Mouse (Mus musculus): Measurements from ENCODE around the gene Tbccd1. TPM values are rescaled to one million over a fixed set of nuclear protein-coding genes. Genes with fewer than 3 reads are reported as not detected.

Tbccd1 gene
- polyA plus RNA-seq, 1 experiment from 2014 or later: 20.7 TPM

DNA sequence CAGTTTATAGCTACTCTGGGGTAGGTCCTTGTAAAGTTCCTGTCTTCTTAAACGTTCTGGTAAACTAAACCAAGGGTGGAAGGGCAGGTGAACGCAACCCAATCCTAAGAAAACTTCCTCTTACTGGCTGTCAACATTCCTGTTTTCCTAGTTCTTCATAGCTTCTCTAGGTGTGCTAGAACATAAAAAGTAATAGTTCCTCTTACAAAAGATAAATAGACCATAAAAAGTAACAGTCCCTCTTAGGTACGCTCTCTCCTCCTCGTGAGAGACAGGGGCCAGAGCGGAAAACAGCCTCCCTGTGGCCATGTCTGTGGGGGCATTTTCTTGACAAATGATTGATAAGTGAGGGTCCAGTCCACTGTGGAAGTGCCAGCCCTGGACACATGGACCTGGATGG is 12.6 kb downstream of the Tbccd1 start:
- Histone ChIP-seq H3K27me3 (ENCODE audit: control insufficient read depth, insufficient read depth, low read length) (no peaks in the 10 kb centered on the region), H3K4me3 (ENCODE audit: low read depth, low read length) (peak overlapping the region; percentile 48), H3K4me2 (ENCODE audit: low read depth, low read length) (peak overlapping the region; percentile 81), H3K36me3 (ENCODE audit: control insufficient read depth, insufficient read depth, low read length) (0 out of 2 replicates have a peak, but pooled peaks cover 3% of the 10 kb centered on the region), H3K4me1 (ENCODE audit: control insufficient read depth, insufficient read depth, low read length) (no peaks in the 10 kb centered on the region), H3K9me3 (ENCODE audit: control insufficient read depth, low read length) (no peaks in the 10 kb centered on the region), H3K27ac (ENCODE audit: low read depth, low read length) (0 out of 2 replicates have a peak overlapping the region, but pooled peaks have one; percentile 8), H3K9ac (replicated peaks; ENCODE audit: low read depth, low read length) (0 out of 2 replicates have a peak overlapping the region, but pooled peaks have one; percentile 69)
- ATAC-seq (ENCODE audit: low read depth): 0 out of 2 replicates have a peak, but pooled peaks have one; percentile 7
- WGBS: 31% methylated on average over 5 of the region's 5 CpGs

DNA sequence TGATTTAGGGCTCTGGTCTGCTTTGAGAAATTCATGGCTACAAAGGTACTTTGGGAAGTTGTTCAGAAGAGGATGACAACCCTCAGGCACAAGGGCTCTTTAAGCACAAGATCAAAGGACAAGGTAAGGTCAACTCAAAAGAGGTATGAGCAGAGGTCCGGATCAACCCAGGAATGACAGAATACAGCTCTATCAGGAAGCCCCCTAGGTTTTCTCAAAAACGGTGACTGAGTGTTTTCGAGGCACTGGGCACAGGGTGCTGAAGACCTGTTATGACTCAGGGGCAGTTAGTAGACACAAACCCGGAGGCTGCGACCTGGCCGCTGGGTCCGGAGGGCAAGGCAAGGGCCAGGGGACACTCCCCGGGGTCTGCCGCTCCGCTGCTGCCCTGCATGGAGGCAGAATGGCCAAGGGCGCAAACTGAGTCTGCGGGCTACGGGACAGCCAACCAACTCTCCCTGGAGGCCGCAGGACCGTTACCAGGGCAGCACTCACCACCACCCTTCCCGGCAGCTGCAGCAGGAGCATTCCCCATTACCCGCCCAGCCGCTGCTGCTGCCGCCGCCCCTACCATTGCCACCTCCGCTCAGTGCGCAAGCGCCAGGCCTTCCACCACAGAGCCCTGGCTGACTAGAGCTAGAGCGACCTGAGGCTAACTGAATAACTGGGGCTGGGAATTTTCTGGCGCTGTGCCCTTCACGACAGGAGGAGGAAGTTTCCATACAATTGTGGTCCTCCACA is 13.2 kb downstream of the Tbccd1 start:
- peak overlapping the region; percentile 8; the same call in 1 of the 2 replicates for H3K27ac ChIP-seq (ENCODE audit: low read depth, low read length)
- H3K9ac ChIP-seq (replicated peaks; ENCODE audit: low read depth, low read length): peak overlapping the region; percentile 69
- 2% methylated on average over 26 of the region's 26 CpGs for WGBS

DNA sequence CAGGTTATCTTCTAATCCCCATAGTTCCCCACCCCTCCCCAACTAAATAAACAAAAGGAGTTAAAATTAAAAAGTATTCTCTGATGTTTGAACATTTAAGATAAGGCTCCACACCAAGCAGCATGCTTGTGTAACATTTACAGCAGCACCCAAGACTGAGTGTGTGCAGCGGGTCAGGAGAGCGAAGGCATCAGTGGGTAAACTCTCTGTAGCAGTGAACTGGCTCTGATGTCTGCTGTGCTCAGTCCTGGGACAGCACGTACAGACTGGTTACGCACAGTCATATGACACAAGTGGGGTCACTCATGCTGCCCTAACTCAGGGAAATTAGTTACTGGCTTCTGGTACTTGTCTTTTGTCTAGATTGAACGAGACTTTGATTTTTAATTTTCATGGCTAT is 14.6 kb downstream of the Tbccd1 start:
- H3K4me2 ChIP-seq (ENCODE audit: low read depth, low read length): no peak overlapping the region
- no peak overlapping the region for H3K4me3 ChIP-seq (ENCODE audit: low read depth, low read length)
- no peaks in the 10 kb centered on the region for H3K27me3 ChIP-seq (ENCODE audit: control insufficient read depth, insufficient read depth, low read length)
- H3K36me3 ChIP-seq (ENCODE audit: control insufficient read depth, insufficient read depth, low read length): peaks cover 7% of the 10 kb centered on the region; the same call in 1 of the 2 replicates
- ATAC-seq (ENCODE audit: low read depth): no peak
- WGBS: 88% methylated on average over 5 of the region's 5 CpGs
- no peak overlapping the region for H3K27ac ChIP-seq (ENCODE audit: low read depth, low read length)
- no peak overlapping the region for H3K9ac ChIP-seq (replicated peaks; ENCODE audit: low read depth, low read length)
- H3K9me3 ChIP-seq (ENCODE audit: control insufficient read depth, low read length): no peaks in the 10 kb centered on the region
- H3K4me1 ChIP-seq (ENCODE audit: control insufficient read depth, insufficient read depth, low read length): no peaks in the 10 kb centered on the region

More for the DNA sequence above, 13.2 kb downstream of the Tbccd1 start:
- ATAC-seq (ENCODE audit: low read depth): peak; percentile 98
- Histone ChIP-seq H3K9me3 (ENCODE audit: control insufficient read depth, low read length) (no peaks in the 10 kb centered on the region), H3K4me3 (ENCODE audit: low read depth, low read length) (peak overlapping the region; percentile 48), H3K36me3 (ENCODE audit: control insufficient read depth, insufficient read depth, low read length) (peaks cover 7% of the 10 kb centered on the region; the same call in 1 of the 2 replicates), H3K4me2 (ENCODE audit: low read depth, low read length) (peak overlapping the region; percentile 81), H3K4me1 (ENCODE audit: control insufficient read depth, insufficient read depth, low read length) (no peaks in the 10 kb centered on the region), H3K27me3 (ENCODE audit: control insufficient read depth, insufficient read depth, low read length) (no peaks in the 10 kb centered on the region)

DNA sequence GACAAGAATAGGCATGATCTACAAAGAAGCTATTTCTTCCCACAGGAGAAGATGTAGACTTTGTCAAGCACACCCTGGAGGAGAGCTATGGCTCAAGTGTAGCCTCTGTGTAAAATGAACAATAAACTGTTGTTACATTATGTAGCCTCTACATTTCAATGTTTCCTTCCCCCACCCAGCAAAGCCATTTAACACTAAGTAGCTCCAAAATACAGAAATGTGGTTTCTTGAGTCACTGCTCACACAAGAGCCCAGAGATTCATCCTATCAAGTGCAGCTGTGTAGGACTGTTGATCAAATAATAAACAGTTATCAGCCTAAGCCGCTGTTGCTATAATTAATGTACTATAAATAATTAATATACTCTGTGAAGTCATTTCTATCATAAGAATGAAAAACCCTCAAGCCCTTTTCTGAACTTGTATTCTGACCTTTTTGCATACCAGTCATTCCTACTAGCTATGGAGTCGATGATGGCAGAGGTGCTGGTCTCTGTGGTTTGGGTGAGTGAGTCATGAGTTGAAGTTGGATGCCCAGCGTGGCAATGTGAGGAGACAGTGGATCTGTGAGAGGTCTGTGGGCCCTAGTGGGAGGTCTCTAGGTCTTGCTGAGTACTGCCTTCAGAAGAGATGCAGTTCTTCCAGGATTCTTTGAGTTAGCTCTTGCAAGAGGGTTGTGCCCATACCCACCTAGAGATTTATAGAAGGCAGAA is 18.2 kb downstream of the Tbccd1 start:
- Histone ChIP-seq H3K27me3 (ENCODE audit: control insufficient read depth, insufficient read depth, low read length) (no peaks in the 10 kb centered on the region), H3K4me3 (ENCODE audit: low read depth, low read length) (no peak overlapping the region), H3K36me3 (ENCODE audit: control insufficient read depth, insufficient read depth, low read length) (peaks cover 7% of the 10 kb centered on the region; the same call in 1 of the 2 replicates), H3K9ac (replicated peaks; ENCODE audit: low read depth, low read length) (no peak overlapping the region), H3K9me3 (ENCODE audit: control insufficient read depth, low read length) (no peaks in the 10 kb centered on the region), H3K4me2 (ENCODE audit: low read depth, low read length) (no peak overlapping the region), H3K4me1 (ENCODE audit: control insufficient read depth, insufficient read depth, low read length) (no peaks in the 10 kb centered on the region), H3K27ac (ENCODE audit: low read depth, low read length) (no peak overlapping the region)
- WGBS: 89% methylated on average over 3 of the region's 3 CpGs
- ATAC-seq (ENCODE audit: low read depth): no peak

DNA sequence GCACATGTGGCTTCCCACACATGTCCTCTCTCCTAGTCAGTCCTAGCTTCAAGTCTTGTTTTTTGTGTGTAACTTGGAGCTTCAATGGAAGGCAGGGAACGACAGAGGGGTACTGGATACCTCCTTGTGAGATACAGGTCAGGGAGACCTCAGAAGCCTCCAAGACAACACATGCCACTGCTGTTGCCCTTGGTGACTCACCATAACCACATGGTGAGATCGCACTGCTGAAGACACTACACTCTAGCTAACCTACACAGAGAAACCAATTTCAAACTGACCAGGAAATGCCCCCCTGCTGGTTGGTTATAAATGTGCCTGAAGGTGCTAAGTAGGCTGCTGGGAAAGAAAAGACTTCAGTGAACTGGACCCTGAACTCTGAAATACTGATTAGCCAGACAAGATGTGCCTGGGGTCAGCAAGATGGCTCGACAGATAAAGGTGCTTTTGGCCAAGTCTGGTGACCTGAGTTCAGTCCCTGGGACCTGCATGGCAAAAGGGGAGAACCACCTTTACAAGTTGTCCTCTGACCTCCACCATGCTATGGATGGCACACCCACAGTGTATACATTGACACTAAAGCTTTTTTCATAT is 24.4 kb downstream of the Tbccd1 start:
- H3K27me3 ChIP-seq (ENCODE audit: control insufficient read depth, insufficient read depth, low read length): no peaks in the 10 kb centered on the region
- H3K9ac ChIP-seq (replicated peaks; ENCODE audit: low read depth, low read length): no peak overlapping the region
- H3K27ac ChIP-seq (ENCODE audit: low read depth, low read length): no peak overlapping the region
- no peaks in the 10 kb centered on the region for H3K36me3 ChIP-seq (ENCODE audit: control insufficient read depth, insufficient read depth, low read length)
- WGBS: 93% methylated on average over 3 of the region's 3 CpGs
- H3K4me1 ChIP-seq (ENCODE audit: control insufficient read depth, insufficient read depth, low read length): no peaks in the 10 kb centered on the region
- no peak for ATAC-seq (ENCODE audit: low read depth)
- H3K4me2 ChIP-seq (ENCODE audit: low read depth, low read length): no peak overlapping the region
- no peaks in the 10 kb centered on the region for H3K9me3 ChIP-seq (ENCODE audit: control insufficient read depth, low read length)
- H3K4me3 ChIP-seq (ENCODE audit: low read depth, low read length): no peak overlapping the region

DNA sequence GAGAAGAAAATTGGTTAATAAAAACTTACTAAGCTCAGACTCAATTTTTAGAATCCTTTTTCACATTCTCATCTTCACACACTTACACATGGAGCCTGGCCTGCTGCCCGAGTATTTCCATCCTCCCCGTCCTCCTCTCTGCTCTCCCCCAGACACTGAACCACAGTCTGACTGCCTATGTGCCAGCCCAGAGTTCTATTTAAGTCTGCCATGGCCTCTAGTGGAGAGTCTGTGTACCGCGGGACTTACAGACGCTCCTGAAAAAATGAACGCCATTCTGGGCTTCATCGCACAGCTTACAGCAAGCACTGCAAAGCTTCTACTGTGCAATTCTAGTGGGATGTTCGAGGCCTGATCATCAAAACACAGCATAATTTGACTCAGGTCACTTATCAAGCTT is 36.7 kb downstream of the Tbccd1 start:
- Histone ChIP-seq H3K9me3 (ENCODE audit: control insufficient read depth, low read length) (no peaks in the 10 kb centered on the region), H3K9ac (replicated peaks; ENCODE audit: low read depth, low read length) (no peak overlapping the region), H3K36me3 (ENCODE audit: control insufficient read depth, insufficient read depth, low read length) (peaks cover 15% of the 10 kb centered on the region), H3K4me2 (ENCODE audit: low read depth, low read length) (no peak overlapping the region), H3K27me3 (ENCODE audit: control insufficient read depth, insufficient read depth, low read length) (no peaks in the 10 kb centered on the region), H3K27ac (ENCODE audit: low read depth, low read length) (no peak overlapping the region), H3K4me3 (ENCODE audit: low read depth, low read length) (no peak overlapping the region), H3K4me1 (ENCODE audit: control insufficient read depth, insufficient read depth, low read length) (no peaks in the 10 kb centered on the region)
- 50% methylated on average over 8 of the region's 8 CpGs for WGBS
- ATAC-seq (ENCODE audit: low read depth): peak; percentile 72; the same call in 1 of the 2 replicates

DNA sequence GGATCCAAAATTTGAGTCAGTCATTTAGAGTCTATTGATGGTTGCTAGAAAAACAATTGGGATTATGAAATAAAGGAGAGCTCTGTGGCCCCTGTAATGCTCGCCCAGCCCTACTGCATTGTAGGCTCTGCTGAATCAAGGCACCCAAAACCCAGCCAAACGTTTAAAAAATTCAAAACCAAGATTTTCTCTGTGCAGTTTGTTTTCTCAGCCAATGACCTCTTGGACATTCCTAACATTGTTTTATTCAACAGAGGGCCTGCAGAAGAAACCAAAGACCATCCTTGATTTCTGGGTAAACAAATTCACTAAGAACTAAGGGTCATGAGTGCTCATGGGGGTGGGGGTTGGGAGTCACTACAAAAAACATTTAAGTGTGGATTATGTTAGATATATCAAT is 46.0 kb downstream of the Tbccd1 start, which contains the start of gene Crygs:
Gene Crygs, minus strand, starts transcription at position 101 of the 400 bp plus-strand sequence.
- H3K9me3 ChIP-seq (ENCODE audit: control insufficient read depth, low read length): no peaks in the 10 kb centered on the region
- H3K36me3 ChIP-seq (ENCODE audit: control insufficient read depth, insufficient read depth, low read length): no peaks in the 10 kb centered on the region
- no peak within 1 kb of the TSS for H3K9ac ChIP-seq (replicated peaks; ENCODE audit: low read depth, low read length)
- H3K4me1 ChIP-seq (ENCODE audit: control insufficient read depth, insufficient read depth, low read length): no peaks in the 10 kb centered on the region
- H3K4me2 ChIP-seq (ENCODE audit: low read depth, low read length): no peak within 1 kb of the TSS
- 78% methylated on average over 2 of the region's 2 CpGs for WGBS
- H3K27ac ChIP-seq (ENCODE audit: low read depth, low read length): no peak within 1 kb of the TSS
- no peaks in the 10 kb centered on the region for H3K27me3 ChIP-seq (ENCODE audit: control insufficient read depth, insufficient read depth, low read length)
- no peak within 1 kb of the TSS for H3K4me3 ChIP-seq (ENCODE audit: low read depth, low read length)
- no peak for ATAC-seq (ENCODE audit: low read depth)

DNA sequence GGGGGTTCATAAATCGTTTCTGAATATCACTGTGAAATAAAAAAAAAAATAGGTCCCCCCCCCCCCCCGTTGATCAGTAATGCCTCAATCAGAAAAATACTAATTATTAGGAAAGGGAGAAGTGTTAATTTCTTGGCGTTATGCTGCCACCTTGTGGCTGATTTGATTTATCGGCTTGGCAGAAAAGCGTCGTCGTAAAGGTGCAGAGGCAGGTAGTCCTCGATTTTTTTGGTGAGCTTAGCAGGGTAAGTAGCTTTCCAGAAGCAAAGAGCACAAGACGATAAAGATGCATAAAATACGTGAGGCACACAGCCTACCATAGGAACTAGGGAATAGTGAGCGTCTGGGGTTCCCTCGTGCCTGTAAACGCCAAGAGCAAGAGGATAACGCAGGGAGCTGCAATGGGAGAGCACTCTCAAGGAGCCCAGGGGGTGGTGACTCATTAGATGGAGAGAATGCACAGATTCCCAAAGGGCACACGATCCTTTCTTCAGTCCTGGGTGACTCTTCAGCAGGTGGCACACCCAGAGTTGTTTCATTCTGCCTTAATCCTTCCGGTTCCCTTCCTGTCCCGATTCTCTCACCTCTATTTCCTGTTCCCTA is 49.9 kb downstream of the Tbccd1 start:
- no peak overlapping the region for H3K4me3 ChIP-seq (ENCODE audit: low read depth, low read length)
- H3K27me3 ChIP-seq (ENCODE audit: control insufficient read depth, insufficient read depth, low read length): peaks cover 3% of the 10 kb centered on the region; the same call in 1 of the 2 replicates
- H3K27ac ChIP-seq (ENCODE audit: low read depth, low read length): no peak overlapping the region
- ATAC-seq (ENCODE audit: low read depth): peak; percentile 38; the same call in 1 of the 2 replicates
- H3K4me1 ChIP-seq (ENCODE audit: control insufficient read depth, insufficient read depth, low read length): no peaks in the 10 kb centered on the region
- no peak overlapping the region for H3K9ac ChIP-seq (replicated peaks; ENCODE audit: low read depth, low read length)
- H3K9me3 ChIP-seq (ENCODE audit: control insufficient read depth, low read length): no peaks in the 10 kb centered on the region
- WGBS: 16% methylated on average over 17 of the region's 17 CpGs
- no peaks in the 10 kb centered on the region for H3K36me3 ChIP-seq (ENCODE audit: control insufficient read depth, insufficient read depth, low read length)
- H3K4me2 ChIP-seq (ENCODE audit: low read depth, low read length): peak overlapping the region; percentile 32

Data from neural tube, embryonic 14.5 days (tissue).